Mouse (Mus musculus): ENCODE measurements around the gene Chrna9.

The Chrna9 gene

GRCm38 (mm10) chr5:65919326-65919725 lies 15.4 kb upstream of the Chrna9 start:
- DNase-seq (ENCODE audit: low spot score in 2 of 2) = no peak

DNA sequence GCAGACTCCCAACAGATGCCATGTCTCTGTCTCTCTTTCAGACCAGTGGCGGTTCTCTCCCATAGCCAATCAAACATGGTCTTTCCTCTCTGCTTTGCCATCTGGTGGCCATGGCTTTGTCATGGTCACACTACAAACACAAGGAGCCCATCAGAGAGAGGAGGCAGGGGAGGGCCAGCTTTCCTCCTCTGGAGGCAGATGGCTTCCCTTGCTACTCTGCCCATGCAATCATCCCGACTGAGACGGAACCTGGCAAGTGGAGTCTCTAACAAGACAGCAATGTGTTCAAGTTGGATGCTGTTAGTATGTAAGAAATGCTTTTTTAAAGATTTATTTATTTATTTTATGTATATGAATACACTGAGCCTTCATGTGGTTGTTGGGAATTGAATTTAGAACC lies 14.8 kb upstream of the Chrna9 start:
- DNase-seq (ENCODE audit: low spot score in 2 of 2) = no peak

DNA sequence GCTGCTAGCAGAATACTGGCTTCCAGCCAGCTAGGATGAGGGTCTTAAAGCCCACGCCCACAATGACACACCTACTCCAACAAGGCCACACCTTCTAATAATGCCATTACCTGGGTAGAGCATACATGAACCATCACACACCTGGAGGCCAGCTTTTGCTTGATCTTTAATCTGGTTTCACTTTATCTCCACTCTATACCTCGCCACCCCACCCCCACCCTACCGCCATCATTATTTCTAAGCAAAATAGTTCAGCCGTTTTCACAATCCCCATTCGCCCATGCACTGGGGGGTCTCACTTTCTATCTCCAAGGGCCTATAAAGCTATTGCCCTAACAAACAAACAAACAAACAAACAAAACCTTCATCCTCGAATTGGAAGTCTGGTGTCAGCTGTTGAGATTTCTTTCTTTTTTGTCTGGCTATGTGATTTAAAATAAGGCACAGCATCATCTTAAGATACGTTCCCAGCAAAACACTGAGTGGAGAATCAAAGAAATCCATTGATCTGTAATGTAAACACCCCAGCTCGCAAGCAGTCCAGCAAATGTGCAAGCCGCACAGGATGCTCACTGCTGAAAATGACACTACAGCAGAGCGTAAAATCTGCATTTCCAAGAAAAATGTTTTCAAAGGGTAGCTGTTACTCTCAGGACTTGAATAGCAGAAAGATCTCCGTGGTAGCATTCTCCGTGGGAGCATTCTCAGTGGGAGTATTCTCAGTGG lies 13.9 kb upstream of the Chrna9 start:
- DNase-seq (ENCODE audit: low spot score in 2 of 2) = no peak

- no peak for DNase-seq (ENCODE audit: low spot score in 2 of 2)
These were observed 13.1 kb upstream of the Chrna9 start for GRCm38 (mm10) chr5:65921477-65922138.

DNA sequence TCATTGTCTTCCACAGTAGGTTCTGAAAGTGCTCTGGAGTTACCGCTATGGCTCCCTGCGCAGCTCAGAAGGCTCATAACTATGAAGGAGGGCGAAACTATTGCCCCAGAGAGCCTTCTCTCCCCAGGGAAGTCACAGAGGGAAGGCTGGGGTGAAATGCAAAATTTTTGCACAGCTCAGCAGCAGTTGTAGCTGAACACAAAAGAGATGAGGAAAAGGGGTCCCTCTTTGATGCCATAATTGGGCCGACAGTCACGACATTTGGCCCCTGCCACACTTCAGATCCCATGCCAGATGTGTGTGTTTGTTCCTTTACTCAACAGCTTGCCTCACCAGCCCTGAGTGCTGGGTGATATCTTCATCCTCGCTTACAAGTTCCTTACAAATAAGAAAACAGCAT lies 8.1 kb upstream of the Chrna9 start:
- no peak for DNase-seq (ENCODE audit: low spot score in 2 of 2)

GRCm38 (mm10) chr5:65929162-65929561 lies 5.6 kb upstream of the Chrna9 start:
- DNase-seq (ENCODE audit: low spot score in 2 of 2) = no peak

GRCm38 (mm10) chr5:65930171-65930570 lies 4.5 kb upstream of the Chrna9 start:
- no peak for DNase-seq (ENCODE audit: low spot score in 2 of 2)

- DNase-seq (ENCODE audit: low spot score in 2 of 2) = no peak
These were observed 1.5 kb upstream of the Chrna9 start for GRCm38 (mm10) chr5:65933258-65933657.

DNA sequence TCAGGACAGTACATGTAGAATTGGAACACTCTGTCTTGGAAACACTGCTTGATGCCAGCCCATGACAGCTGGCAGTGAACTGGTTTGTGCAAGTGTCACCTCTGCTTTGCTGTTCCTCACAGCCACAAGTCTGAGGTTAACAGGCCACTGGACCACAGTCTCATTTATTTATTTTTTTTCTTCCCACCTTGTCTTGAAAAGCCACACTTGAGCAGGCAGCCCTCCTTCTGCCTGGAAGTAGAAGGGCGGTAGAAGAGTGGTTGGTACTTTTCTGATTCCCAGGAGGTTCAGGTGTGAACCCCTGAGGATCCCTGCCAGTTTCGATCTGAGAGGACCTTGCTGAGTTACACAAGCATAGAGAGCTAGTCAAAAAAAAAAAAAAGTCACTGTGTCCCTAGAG lies 957 bp upstream of the Chrna9 start:
- no peak for DNase-seq (ENCODE audit: low spot score in 2 of 2)

GRCm38 (mm10) chr5:65937011-65937726 lies 2.4 kb downstream of the Chrna9 start:
- no peak for DNase-seq (ENCODE audit: low spot score in 2 of 2)

DNA sequence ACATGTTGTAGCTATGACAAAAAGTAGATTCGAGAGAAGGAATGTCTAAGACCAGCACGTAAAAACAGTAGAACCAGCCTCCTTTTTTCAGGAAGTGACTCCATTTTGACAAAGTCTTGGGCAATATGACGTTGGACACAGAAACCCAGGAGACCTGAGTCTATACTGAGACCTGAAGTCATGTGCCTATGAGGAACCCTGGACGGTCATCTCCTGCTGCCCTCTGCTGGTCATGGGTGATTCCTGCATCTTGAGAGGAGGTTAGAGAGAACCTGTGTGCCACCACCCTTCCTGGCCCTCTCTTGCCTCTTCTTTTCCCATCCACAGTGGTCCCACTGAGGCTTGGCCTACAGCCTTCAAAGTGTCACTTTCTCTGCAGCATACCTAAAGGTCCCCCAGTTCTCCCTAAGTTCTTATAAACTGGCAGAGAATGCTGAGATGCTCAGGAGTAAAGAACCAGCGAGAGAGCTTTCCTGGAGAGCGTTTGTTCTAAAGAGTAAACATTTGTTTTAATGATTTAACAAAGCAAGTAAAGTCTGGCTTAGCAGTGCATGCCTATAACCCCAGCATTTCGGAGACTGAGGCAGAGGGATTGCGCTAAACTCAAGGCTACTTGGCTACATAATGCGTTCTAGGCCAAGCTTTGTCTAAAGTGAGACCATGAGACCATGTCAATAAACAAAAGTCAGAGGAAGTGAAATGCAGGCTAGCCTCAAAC lies 3.4 kb downstream of the Chrna9 start:
- DNase-seq (ENCODE audit: low spot score in 2 of 2) = peak; percentile 57 to 73

DNA sequence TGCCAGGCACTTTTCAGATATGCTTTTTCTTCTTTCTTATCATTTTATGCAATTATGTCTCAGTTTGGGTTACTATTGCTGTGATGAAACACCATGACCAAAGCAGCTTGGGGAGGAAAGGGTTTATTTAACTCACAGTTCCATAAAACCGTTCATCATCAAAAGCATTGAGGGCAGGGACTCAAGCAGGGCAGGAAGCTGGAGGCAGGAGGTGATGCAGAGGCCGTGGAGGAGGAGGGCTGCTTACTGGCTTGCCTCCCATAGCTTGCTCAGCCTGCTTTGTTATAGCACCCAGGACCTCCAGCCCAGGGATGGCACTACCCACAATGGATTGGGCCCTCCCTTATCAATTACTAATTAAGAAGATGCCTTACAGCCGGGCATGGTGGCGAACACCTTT lies 6.4 kb downstream of the Chrna9 start:
- no peak for DNase-seq (ENCODE audit: low spot score in 2 of 2)

GRCm38 (mm10) chr5:65949822-65950221 lies 15.1 kb downstream of the Chrna9 start:
- DNase-seq (ENCODE audit: low spot score in 2 of 2) = no peak

- no peak for DNase-seq (ENCODE audit: low spot score in 2 of 2)
These were observed 15.5 kb downstream of the Chrna9 start for GRCm38 (mm10) chr5:65950236-65950635.

DNA sequence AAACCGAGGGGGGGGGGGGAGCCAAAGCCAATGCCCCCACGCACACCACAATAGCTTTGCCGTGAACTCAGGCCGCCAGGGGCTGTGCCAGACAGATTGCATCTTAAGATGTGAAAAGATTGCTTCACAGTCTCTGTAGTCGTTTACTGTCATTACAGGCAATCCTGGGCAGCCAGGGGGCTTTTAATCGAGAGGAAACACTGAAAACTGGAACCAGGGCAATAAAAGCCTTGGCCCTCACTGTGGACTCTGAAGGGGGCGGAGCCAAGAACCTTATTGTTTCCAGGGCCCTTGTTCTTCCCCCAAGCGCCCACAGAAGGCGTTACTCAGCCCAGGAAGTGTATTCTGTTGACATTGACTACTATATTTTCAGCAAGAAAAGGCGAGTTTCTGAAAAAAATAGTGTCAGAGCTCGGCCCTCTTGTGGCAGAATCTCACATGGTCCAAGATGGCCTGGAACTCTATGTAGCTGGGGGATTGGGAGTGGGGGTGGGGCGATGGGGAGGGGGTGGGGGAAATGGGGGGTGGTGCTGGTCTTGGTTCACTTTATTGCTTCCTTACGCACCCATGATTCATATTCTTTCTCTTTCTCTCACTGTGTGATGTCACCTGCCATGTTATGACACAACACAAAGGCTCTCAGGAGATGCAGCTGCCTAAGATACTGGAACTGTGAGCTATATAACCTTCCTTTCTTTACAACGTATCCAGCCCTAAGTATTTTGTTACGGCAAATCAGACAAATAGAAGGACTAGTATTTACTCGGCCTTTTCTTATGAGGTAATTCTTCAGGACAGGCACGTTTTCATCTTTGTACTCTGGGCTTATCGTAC lies 16.2 kb downstream of the Chrna9 start:
- DNase-seq (ENCODE audit: low spot score in 2 of 2) = no peak

DNA sequence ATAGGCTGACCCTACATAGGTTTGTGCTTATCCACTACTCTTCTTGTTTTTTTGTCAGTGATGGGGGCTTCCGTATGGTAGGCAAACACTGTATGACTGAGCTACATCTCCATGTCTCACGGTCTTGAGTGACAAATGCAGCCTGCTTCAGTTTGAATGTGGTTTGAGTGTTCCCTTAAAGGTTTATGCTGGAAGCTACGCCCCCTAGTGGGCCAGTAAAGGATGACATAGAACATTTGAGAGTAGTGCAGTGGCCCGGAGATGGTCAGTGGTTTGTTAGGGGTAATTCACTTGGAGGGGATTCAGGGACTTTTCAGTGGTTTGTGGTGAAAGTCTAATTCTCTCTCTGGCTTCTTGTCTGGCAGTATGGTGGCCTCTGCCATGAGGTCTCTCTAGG lies 16.8 kb downstream of the Chrna9 start:
- DNase-seq (ENCODE audit: low spot score in 2 of 2) = no peak

DNA sequence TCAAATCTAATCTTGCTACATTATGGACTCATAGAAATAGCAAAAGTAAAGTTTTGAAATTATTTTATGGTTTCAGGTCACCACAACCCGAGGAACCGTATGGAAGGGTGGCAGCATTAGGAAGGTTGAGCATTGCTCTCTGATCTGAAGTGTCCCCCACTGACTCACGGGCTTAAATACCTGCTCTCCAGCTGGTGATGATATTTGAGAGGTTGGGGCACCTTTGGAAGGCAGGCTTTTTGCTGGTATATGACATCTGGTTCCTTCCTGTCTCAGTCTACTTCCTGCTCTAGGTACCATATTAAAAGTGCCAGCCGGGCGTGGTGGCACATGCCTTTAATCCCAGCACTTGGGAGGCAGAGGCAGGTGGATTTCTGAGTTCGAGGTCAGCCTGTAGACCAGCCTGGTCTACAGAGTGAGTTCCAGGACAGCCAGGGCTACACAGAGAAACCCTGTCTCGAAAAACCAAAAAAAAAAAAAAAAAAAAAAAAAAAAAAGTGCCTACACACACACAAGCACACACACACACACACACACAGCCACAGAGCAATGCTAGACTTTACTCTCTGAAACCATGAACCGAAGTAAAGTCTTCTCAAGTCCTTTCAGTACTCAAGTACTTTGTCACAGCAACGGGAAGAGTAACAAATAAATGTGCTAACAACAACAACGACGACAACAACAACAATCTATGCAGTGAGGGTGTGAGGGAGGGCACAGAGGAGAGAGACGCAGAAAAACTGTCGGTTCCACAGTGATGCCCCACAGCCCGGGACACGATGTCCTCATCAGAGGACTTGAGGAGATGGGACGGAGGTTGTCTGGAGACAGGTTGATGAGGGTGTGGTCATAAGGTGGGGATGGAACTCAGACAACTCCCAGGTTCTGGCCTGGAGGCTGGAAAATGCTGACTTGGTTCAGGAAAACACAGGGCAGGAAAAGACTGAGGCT lies 19.7 kb downstream of the Chrna9 start:
- no peak for DNase-seq (ENCODE audit: low spot score in 2 of 2)

- DNase-seq (ENCODE audit: low spot score in 2 of 2) = peak; percentile 67 to 75
These were observed 20.8 kb downstream of the Chrna9 start for GRCm38 (mm10) chr5:65955343-65956143.
